Mouse (Mus musculus) urinary bladder, postnatal 4 days (tissue): ENCODE measurements around the gene Cyp26a1.

Source experiments
- DNase-seq, 2 experiments: peaks; one replicate each; pipeline ENCODE4 v3.0.0; 2021 to 2022; ENCODE audit warnings: low spot score in 2 of 2

Cyp26a1 gene

GRCm38 (mm10) chr19:37697651-37698272 lies at the start of gene Cyp26a1:
Gene Cyp26a1 (plus strand): TSS chr19:37697798.
- DNase-seq: no peak

- no peak for DNase-seq
Measured at GRCm38 (mm10) chr19:37647994-37648393, 49.6 kb upstream of the Cyp26a1 start.

GRCm38 (mm10) chr19:37650526-37650925 lies 47.1 kb upstream of the Cyp26a1 start:
- no peak for DNase-seq

DNA sequence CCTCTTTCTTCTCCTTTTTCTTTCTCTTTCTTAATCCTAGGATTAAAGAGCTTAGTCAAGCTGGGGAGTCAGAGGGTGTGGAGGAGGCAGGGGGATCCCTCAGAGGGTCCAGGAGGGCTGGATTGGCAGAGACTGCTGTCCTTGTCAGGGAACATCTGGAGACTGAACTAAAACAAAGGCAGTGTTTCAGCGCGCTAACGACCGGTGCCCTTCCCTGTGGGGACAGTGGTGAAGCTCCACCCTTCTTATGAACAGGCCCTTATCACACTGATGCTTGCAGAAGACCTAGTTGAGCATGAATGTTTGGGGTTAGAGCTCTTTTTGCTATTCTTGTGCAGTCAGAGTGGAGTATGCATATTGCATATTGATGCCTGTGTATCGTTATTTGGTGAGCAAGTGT lies 43.6 kb upstream of the Cyp26a1 start:
- DNase-seq: no peak

DNA sequence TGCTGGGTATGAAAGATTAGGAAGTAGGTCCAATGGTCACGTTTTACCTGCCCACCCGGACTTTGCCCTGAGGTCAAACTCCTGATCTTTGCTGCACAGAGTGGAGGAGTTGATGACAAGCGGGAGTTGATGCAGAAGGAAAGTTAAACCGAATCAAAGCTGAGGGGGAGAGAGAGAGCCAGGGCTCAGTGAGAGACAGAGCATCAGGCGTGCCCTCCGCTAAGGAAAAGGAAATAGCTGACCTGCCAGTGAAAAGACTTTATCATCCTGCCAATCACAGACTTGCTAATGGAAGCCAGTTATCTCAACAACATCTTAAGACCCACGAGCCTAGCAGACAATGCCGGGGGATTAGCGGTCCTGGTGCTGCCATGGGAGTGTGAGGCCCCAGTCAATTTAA lies 41.2 kb upstream of the Cyp26a1 start:
- DNase-seq: no peak

DNA sequence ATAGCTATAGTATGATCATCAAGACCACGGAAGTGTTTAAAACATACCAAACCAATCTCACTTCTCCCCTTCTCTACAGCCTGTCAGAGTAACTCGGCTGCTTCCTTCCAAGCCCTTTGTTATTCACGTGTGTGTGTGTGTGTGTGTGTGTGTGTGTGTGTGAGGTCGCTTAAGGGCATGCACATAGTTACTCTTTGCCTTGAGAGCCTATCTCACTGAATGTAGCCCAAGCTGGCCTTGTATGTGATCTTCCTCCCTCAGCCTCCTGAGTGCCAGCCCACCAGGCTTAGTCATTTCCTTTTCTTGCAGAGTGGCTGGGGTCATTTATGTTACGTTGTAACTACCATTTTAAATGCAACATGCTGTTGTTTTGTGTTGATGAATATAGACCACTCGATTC lies 32.3 kb upstream of the Cyp26a1 start:
- no peak for DNase-seq

DNA sequence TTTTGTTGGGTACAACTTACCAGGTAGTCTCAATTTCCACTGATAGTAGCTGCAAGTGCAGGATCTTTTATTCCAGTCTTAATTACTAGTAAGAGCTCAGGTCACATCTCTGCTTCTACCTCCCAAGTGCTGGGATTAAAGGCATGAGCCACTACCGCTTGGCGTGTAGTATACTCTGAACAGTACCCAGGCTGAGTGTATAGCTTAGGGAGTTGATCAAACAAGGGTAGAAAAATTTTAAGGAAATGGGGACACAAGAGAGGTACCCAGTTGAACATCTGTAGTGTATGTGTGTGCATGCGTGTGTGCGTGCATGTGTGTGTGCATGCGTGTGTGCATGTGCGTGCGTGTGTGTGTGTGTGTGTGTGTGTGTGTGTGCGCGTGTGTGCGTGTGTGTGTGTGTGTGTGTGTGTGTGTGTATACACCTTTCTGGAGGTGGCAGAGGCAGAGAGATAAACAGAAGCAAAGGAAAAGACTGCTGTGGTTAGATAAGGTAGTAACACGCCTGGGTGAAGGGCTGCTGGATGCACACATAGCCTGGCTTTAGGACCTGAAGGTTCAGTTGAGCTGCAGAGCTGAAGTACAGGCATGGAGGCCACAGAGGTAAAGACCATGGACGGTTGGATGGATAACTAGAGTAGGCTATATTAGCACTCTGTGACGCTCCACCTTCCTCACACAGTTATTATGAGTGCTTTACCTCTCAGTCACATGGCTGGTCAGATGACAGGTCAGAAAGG lies 29.6 kb upstream of the Cyp26a1 start:
- DNase-seq: no peak

DNA sequence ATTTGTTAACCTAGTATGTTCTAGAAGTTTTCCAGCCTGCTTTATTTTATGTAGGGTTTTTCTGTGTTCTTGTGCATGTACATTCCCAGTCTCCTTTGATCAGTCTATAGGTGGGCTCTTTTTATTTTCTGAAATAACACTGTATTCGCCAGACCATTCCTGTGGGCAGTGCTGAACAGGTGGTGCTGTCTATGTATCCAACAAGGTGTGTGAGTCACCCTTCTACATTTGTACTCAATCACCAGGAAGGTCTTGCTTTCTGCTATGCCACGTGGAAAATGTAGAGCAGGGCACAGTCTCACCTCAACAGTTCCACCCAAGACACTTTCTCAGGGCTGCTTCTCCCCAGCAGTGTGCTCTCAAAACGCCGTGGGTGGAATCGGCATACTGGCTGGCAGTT lies 28.9 kb upstream of the Cyp26a1 start:
- no peak for DNase-seq

- DNase-seq: no peak
Measured at GRCm38 (mm10) chr19:37669486-37669885, 28.1 kb upstream of the Cyp26a1 start.

GRCm38 (mm10) chr19:37673393-37673792 lies 24.2 kb upstream of the Cyp26a1 start:
- DNase-seq: no peak

- DNase-seq: no peak
Measured at GRCm38 (mm10) chr19:37685281-37685680, 12.3 kb upstream of the Cyp26a1 start, which contains the start of gene Cyp26c1. Gene Cyp26c1 (plus strand): TSS chr19:37685581.

DNA sequence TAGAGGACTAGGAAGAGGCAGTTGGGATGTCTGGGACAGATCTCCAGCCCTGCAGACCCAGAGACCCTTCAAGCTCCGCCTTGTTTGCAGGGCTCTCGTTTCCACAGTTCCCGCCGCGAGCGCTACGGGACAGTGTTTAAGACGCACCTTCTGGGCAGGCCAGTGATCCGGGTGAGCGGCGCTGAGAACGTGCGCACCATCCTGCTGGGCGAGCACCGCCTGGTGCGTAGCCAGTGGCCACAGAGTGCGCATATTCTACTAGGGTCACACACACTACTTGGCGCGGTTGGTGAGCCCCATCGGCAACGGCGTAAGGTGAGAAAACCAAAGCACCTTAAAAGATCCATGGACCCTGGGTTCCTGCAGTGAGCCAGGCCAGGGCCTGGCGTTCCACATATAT lies 11.3 kb upstream of the Cyp26a1 start:
- DNase-seq: no peak

DNA sequence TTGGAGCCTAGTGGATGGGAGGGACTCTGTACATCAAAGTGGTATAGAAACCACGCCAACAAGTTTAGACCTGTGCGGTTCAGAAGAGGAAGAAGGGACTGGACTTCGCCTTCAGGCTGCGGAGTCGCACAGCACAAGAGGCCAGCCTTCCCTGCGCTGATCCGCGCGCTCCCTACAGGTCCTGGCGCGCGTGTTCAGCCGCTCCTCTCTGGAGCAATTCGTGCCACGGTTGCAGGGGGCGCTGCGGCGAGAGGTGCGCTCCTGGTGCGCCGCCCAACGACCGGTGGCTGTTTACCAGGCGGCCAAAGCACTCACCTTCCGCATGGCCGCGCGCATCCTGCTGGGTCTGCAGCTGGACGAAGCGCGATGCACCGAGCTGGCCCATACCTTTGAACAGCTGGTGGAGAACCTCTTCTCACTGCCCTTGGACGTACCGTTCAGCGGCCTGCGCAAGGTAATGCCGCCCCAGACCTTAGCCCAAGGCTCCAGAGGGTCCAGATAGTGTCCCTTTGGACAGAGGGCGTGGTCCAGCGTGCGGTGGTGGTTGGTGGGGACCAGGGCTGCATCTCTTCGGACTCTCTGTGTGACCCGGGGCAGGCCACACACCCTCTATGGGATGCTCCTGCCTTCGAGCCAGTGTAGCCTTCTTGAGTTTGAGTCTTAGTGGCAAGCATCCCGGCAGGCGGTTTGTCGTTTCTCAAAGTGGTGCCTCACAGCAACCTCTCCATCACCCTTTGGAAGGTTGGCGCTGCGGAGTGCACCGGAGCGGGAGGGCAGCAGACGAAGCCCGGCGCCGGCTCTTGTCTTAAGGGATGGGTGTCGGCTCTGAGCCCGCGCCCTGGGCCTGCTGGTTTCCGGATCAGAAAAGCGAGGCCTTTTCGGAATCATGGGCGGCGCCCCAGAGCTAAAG lies 10.4 kb upstream of the Cyp26a1 start:
- DNase-seq: peak in 1 of 2 experiments; percentile 65

- no peak for DNase-seq
Measured at GRCm38 (mm10) chr19:37689478-37689877, 8.1 kb upstream of the Cyp26a1 start.

DNA sequence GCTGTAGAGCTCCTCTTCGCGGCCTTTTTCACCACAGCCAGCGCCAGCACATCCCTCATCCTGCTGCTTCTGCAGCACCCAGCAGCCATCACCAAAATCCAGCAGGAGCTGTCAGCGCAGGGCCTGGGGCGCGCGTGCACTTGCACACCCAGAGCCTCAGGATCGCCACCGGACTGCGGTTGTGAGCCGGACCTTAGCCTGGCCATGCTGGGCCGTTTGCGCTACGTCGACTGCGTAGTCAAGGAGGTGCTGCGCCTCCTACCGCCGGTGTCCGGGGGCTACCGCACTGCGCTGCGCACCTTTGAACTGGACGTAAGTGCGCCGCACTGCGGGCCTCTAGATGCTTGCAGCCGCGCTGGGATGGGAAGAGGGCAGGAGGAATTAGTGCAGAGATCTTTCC lies 6.9 kb upstream of the Cyp26a1 start:
- DNase-seq: no peak

GRCm38 (mm10) chr19:37692879-37693278 lies 4.7 kb upstream of the Cyp26a1 start:
- DNase-seq: no peak

- DNase-seq: no peak
Measured at GRCm38 (mm10) chr19:37695146-37695545, 2.5 kb upstream of the Cyp26a1 start.

DNA sequence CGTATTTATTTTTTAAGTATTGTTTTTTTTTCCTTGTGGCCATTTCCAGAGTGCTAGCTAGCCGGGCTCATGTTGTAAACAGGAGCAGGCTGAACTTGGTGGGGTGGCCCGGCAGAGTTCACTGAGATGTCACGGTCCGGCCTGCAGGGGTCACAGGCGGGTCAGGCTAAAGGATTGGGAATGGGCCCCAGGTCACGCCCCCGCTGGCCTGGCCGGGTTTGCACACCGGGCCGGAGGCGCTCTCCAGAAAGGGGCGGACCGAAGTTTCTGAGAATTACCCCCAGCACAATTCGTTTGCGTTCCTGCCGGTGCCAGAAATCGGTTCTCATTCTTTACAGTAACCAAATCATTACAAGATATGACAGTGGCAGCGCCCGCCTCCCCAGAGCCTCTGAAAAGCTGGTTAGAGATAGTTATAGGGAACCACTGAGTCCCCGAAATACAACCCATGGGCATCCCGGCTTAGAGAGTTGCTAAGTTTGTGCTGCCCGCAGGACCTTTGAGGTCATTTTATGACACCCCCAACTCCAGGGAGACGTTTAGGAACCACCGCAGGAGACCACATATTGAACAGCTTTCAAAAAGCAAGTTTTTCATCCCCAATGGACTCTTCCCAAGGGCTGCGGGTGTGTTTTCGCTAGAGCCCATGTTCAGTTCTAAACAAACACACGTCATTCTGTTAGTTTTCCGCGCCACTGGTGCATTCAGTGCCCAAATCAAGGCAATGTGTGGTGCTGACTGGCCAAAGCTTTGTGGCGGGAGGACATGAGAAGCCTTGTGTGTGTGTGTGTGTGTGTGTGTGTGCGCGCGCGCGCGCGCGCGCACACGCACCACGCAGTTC lies 1.6 kb upstream of the Cyp26a1 start:
- no peak for DNase-seq

DNA sequence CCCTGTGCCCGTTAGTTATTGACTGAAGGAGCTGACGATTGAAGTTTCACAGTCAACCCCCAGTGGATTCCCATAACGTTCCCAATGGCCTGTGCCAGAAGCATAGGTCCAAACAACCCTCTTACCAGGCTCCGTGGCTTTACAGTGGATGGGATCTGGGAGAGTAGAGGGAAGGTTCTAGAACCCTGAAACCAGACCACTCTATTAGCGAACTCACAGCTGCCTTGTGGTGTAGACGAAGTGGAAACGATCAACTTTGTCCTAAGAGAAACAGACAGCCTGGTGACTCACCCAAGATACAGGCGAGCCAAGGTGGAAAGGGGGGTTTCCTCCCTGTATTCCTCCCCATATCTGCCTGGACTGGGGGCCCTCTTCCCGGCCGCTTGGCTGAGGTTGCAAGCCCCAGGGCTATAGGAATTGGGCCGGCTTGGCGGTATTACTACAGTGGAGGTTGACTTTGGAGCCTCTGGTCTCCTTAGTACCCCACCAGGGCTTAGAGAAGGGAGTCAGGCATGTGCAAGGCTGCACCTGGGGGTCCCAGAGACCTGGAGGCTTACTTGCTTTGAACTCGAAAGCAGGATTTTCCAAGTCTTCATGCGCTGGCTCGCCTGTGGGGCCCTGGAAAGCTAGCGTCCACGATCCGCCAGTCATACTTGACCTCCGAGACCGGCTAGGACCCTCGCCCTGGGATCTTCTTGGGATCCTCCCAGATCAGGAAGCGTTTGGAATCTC lies 829 bp upstream of the Cyp26a1 start:
- DNase-seq: no peak

DNA sequence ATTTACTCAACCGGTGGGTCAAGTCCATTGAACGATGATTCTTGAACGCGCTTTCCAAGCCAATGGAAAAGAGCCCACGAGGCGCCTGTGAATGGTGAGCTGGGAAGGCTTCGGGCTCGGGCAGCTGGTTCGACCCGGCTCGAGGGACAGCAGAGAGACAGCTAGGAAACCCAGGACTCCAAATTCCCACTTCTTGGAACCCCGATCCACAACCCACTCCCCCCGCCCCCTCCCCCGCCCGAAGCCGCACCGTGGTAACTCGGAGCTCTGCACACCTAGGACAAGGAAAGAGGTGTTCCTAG lies 312 bp upstream of the Cyp26a1 start:
- no peak for DNase-seq
